Mouse (Mus musculus) spleen, adult 2 months (tissue): ENCODE measurements around the gene Mrgprh.

Source experiments
- CTCF ChIP-seq: fragments of 200-500 bp; IDR thresholded peaks from 2 replicates; pipeline ENCODE4 v1.5.1; 2011; ENCODE audit warnings: mild to moderate bottlenecking, inconsistent platforms; ENCODE audit not compliant: insufficient read depth, insufficient read length, insufficient replicate concordance; ENCODE audit errors: extremely low read depth
- POLR2A ChIP-seq: fragments of 200-500 bp; IDR thresholded peaks from 2 replicates; pipeline ENCODE4 v1.6.1; 2011; ENCODE audit warnings: low read depth, low read length, inconsistent platforms

- TF ChIP-seq CTCF = no peak
- no peak for TF ChIP-seq POLR2A
These were observed 27.8 kb downstream of the Mrgprh start for GRCm38 (mm10) chr17:12903372-12904333.
